Mouse (Mus musculus) layer of hippocampus, adult 2 months (tissue): ENCODE results near the gene Plekhm2. TPM values are rescaled to one million over a fixed set of nuclear protein-coding genes. Genes with fewer than 3 reads are reported as not detected.

Source experiments
- DNase-seq, 2 experiments: peaks; one replicate each; pipeline ENCODE4 v3.0.0; 2022; ENCODE audit warnings: low spot score in 2 of 2
- H3K27ac ChIP-seq: fragments of 200-600 bp; 2 replicates; pipeline ENCODE4 v1.8.1; 2022
- H3K4me3 ChIP-seq: fragments of 200-600 bp; 2 replicates; pipeline ENCODE4 v1.8.1; 2022; ENCODE audit warnings: mild to moderate bottlenecking
- CTCF ChIP-seq: fragments of 200-600 bp; conservative IDR thresholded peaks from 2 replicates; pipeline ENCODE4 v1.8.1; 2022; ENCODE audit warnings: antibody characterized with exemption, mild to moderate bottlenecking, moderate library complexity
- total RNA-seq, 2 experiments: library from RNA; stranded (reverse); gene quantifications; 2 replicates each; pipeline ENCODE4 v1.2.3; 2021

Plekhm2 gene
- total RNA-seq, 2 experiments from 2014 or later = 74.1 to 80.6 TPM

- DNase-seq = no peak
- TF ChIP-seq CTCF = no peak
- Histone ChIP-seq H3K27ac (no peak overlapping the region), H3K4me3 (no peak overlapping the region)
Measured at GRCm38 (mm10) chr4:141581051-141581450, 83.6 kb downstream of the Plekhm2 start.

- no peak for DNase-seq
- no peak overlapping the region for H3K27ac ChIP-seq
- no peak overlapping the region for H3K4me3 ChIP-seq
- TF ChIP-seq CTCF = no peak
Measured at GRCm38 (mm10) chr4:141578833-141579232, 85.9 kb downstream of the Plekhm2 start.

- Histone ChIP-seq H3K4me3 (no peak overlapping the region), H3K27ac (no peak overlapping the region)
- DNase-seq = no peak
- TF ChIP-seq CTCF = no peak; the same call in 1 of the 2 replicates
Measured at GRCm38 (mm10) chr4:141576877-141577276, 87.8 kb downstream of the Plekhm2 start.

GRCm38 (mm10) chr4:141576404-141576803 lies 88.3 kb downstream of the Plekhm2 start:
- no peak for DNase-seq
- TF ChIP-seq CTCF = no peak
- Histone ChIP-seq H3K4me3 (no peak overlapping the region), H3K27ac (no peak overlapping the region)

Other genes starting within 250 kb of the Plekhm2 start
- gene Clcnkb, start 248.9 kb downstream of the Plekhm2 start, total RNA-seq = not detected
- gene Hspb7, start 244.1 kb downstream of the Plekhm2 start, total RNA-seq = under 1 TPM in 1 of 2 experiments, not detected in 1; 0.12 TPM
- 1 to 10 TPM; 4.1 to 5.3 TPM for gene Srarp, start 228.8 kb downstream of the Plekhm2 start, total RNA-seq
- 10 to 100 TPM; 33.8 to 34.6 TPM for gene Zbtb17, start 220.2 kb downstream of the Plekhm2 start, total RNA-seq
- gene Spen, start 126.3 kb downstream of the Plekhm2 start, total RNA-seq = 10 to 100 TPM; 56.0 to 68.1 TPM
- under 1 TPM; 0.47 to 0.90 TPM for gene Fblim1, start 58.8 kb downstream of the Plekhm2 start, total RNA-seq
- gene Tmem82, start 46.3 kb downstream of the Plekhm2 start, total RNA-seq = under 1 TPM; 0.37 to 0.56 TPM
- 1 to 10 TPM; 1.6 to 3.6 TPM for gene Slc25a34, start 41.1 kb downstream of the Plekhm2 start, total RNA-seq
- not detected for gene Rsc1a1, start 20.7 kb upstream of the Plekhm2 start, total RNA-seq
- 10 to 100 TPM; 42.8 to 50.1 TPM for gene Ddi2, start 58.5 kb upstream of the Plekhm2 start, total RNA-seq
- not detected for gene Agmat, start 81.8 kb upstream of the Plekhm2 start, total RNA-seq
- 10 to 100 TPM; 45.3 to 45.4 TPM for gene Dnajc16, start 126.0 kb upstream of the Plekhm2 start, total RNA-seq
- 10 to 100 TPM; 25.2 to 25.6 TPM for gene Casp9, start 128.7 kb upstream of the Plekhm2 start, total RNA-seq
- not detected for gene Cela2a, start 161.3 kb upstream of the Plekhm2 start, total RNA-seq
- not detected for gene Ctrc, start 181.5 kb upstream of the Plekhm2 start, total RNA-seq
- gene Efhd2, start 210.0 kb upstream of the Plekhm2 start, total RNA-seq = 100 to 1,000 TPM; 139 to 140 TPM